Mouse (Mus musculus) lung, postnatal 10 days (tissue): ENCODE data around the gene Als2.

Experiments
- DNase-seq: peaks from one replicate; pipeline ENCODE4 v3.0.0; 2021

Als2 gene

GRCm38 (mm10) chr1:59211651-59212050, 25.4 kb downstream of the Als2 start:
- no peak for DNase-seq

- DNase-seq = no peak
These were observed 28.7 kb downstream of the Als2 start for GRCm38 (mm10) chr1:59208331-59208730.

- DNase-seq = no peak
These were observed 32.5 kb downstream of the Als2 start for GRCm38 (mm10) chr1:59204489-59204888.

GRCm38 (mm10) chr1:59202367-59202766, 34.7 kb downstream of the Als2 start:
- no peak for DNase-seq

GRCm38 (mm10) chr1:59201561-59201960, 35.5 kb downstream of the Als2 start:
- no peak for DNase-seq

- no peak for DNase-seq
These were observed 36.1 kb downstream of the Als2 start for GRCm38 (mm10) chr1:59200960-59201359.

GRCm38 (mm10) chr1:59194979-59195378, 42.1 kb downstream of the Als2 start:
- DNase-seq = no peak

GRCm38 (mm10) chr1:59187786-59188185, 49.2 kb downstream of the Als2 start:
- no peak for DNase-seq

GRCm38 (mm10) chr1:59186317-59186716, 50.7 kb downstream of the Als2 start:
- no peak for DNase-seq

- DNase-seq = no peak
These were observed 51.6 kb downstream of the Als2 start for GRCm38 (mm10) chr1:59185410-59185809.

GRCm38 (mm10) chr1:59183045-59183444, 54.0 kb downstream of the Als2 start:
- no peak for DNase-seq

GRCm38 (mm10) chr1:59182373-59182772, 54.7 kb downstream of the Als2 start:
- DNase-seq = no peak

GRCm38 (mm10) chr1:59180003-59180402, 57.0 kb downstream of the Als2 start:
- DNase-seq = no peak

- DNase-seq = no peak
These were observed 58.6 kb downstream of the Als2 start for GRCm38 (mm10) chr1:59178401-59178800.

GRCm38 (mm10) chr1:59174514-59175373, 62.3 kb downstream of the Als2 start:
- no peak for DNase-seq

- no peak for DNase-seq
These were observed 64.0 kb downstream of the Als2 start for GRCm38 (mm10) chr1:59173023-59173422.

GRCm38 (mm10) chr1:59171875-59172274, 65.2 kb downstream of the Als2 start:
- DNase-seq = no peak

- peak; percentile 7 for DNase-seq
These were observed 66.7 kb downstream of the Als2 start for GRCm38 (mm10) chr1:59170290-59170689.

- DNase-seq = no peak
These were observed 67.4 kb downstream of the Als2 start for GRCm38 (mm10) chr1:59169586-59169985.

- no peak for DNase-seq
These were observed 68.5 kb downstream of the Als2 start for GRCm38 (mm10) chr1:59168556-59168955.

- DNase-seq = no peak
These were observed 69.2 kb downstream of the Als2 start for GRCm38 (mm10) chr1:59167654-59168425.

- DNase-seq = no peak
These were observed 70.7 kb downstream of the Als2 start for GRCm38 (mm10) chr1:59166232-59166905.

GRCm38 (mm10) chr1:59163918-59164317, 73.1 kb downstream of the Als2 start:
- DNase-seq = no peak
